Mouse (Mus musculus) c-Kit-negative CD71-positive TER-119-positive erythroid progenitor cells, embryonic 14.5 days (primary cell): ENCODE results near the gene Sipa1l2.

Source experiments
- DNase-seq: peaks from one replicate; pipeline ENCODE4 v3.0.0-alpha.2; 2013; ENCODE audit warnings: low read depth, low spot score

Gene Sipa1l2

DNA sequence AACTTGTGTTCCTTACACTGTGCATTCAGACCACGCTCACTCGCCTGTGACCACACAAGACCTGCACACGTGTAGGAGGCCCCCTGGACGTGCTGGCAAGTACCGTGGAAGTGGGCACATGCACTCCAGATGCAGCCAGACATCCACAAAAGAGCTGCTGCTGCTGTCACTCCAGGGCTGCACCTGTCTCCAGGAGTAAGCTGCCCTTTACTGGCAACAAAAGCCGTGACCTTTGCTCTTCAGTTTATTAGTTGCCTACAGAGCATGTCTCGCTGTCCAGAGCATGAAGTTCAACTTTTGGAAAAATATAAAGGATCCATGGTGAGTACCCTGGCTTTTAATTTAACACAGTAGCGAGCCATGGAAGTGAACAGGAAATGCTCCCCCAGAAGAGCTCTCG is 98.2 kb downstream of the Sipa1l2 start:
- no peak for DNase-seq

DNA sequence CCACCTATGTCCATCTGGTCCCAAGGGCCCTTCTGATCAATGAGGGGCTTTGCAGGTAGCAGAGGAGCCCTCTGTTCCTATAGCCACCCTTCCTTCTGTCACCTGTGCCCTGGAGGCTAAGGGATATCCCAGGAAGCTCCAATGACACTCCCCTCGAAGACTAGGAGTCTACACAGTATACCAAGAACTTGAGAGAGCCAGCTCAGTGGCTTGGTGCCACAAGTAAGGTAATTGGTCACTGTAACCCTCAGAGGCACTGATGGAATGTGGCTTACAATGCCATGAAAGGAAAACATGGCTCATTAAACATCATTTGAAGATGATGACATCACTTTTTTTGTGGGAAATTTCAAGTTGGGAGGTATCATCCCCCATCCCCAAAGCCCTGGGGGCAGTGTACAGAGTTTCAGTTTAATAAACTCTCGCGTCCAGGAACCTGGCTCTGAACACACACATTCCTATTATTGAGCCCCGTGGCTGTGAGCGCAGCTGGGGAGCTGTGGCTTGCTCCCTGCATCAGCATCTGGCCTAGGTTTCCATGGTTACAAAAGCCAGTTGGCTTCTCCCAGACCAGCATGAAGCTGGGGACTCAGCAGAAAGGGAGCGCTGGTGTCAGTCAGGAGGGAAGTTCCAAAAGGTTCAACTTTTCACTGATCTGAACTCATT is 104.3 kb downstream of the Sipa1l2 start:
- no peak for DNase-seq

DNA sequence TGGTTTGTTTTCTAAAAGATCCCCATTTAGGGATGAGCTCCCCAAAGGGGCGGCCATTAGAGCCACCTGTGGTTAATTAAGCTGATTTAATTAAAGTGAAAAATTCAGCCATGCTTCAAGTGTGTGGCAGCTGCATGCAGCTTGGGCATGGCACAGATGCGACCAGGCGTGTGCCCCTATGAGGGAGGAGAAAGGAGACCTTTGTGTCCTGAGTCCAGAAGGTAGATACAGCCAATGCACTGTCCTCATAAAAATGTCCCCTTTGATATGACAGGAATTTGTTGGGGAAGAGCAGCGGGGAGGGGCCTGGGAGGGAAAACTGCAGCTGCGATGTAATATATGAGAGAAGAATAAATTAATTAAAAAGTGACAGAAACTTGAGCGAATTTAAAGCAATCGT is 106.7 kb downstream of the Sipa1l2 start:
- DNase-seq, result no peak

DNA sequence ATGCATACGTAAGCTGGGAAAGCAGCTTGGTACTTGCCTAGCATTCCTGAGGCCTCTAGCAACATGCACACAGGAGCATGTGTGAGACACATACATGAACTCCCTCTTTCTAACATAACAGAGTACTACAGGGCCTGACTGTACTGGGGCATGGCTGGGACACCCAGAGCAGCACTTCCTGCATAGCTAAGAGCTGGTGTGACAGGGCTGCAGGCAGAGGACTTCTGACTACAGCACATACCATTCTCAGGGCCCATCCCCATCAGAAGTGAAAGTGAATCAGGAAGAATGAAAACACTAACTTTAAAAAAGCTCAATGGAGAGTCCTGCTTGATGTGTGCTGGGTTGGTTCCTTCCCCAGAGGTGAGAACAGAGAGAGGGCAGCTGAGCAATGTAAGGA is 108.1 kb downstream of the Sipa1l2 start:
- no peak for DNase-seq

DNA sequence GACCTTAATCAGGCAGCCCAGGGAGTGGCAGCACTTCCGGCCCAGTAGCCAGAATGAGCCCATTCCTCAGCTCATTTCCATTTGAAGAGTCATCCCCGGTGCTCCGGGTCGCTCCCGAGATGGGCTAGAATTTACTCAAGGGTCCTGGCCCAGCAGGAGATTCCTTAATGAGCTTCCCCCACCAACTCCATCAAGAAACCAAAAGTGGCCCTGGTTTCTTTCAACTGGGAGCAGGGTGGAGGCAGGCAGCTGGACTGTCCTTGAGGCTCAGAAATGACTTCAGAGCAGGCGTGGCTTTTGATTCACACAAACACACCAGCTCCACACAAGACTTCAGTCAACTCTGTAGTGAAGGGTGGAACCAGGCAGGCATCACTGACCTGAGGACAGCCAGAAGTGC is 109.0 kb downstream of the Sipa1l2 start:
- no peak for DNase-seq

DNA sequence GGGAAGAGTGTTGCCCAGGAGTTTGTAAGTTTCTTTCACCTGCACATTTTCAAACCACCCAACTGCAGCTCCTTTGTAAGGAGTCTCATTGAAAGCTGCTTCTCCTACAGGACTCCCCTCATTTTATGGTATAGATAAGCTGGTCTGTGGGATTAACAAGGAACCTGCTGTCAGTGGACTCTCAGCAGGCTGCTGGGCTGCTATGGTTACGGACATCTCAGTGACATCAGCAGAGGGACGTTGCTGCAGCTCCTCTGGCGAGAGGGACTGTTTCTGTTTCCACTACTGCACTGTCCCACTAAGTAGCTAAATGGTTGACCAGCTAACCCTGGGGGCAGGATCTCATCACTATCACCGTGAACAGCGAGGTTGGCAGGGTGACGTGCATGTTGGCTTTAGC is 120.6 kb downstream of the Sipa1l2 start:
- DNase-seq, result no peak

DNA sequence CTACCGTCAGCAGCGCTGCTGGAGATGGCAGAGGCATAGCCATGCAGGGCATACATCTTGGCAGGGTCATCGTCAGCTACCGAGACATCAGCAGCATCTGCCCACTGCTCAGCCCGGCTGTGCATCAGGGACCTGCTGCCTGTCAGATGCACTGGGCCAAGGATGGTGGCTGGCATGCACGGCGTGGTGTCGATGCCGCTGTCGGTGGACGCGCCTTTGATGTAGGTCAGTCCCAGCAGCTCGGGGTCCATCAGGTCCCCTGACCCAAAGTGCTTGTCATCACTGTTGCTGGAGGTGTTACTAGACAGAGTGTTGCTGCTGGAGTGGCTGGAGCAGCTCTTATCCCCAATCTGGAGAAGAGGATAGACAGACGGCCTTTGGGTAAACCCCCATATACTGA is 122.1 kb downstream of the Sipa1l2 start:
- DNase-seq, result no peak

DNA sequence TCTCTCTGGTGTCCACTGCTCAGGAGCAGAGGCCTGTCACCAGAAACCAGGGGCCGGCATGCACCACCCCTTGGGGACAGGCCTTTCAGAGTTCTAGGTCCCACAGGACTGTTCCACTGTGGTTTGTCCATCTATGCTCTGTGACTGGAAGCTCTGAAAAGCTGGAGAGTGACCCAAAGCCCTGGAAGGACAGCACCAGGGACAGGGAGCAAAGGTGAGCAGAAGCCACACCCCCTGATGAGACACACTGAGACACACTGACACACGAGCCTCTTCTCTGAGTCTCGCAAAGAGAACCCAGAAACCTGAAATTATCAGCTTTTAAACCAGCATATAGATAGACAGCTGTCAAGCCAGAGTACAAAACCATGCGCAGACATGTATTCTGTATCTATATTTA is 123.4 kb downstream of the Sipa1l2 start:
- DNase-seq, result no peak

DNA sequence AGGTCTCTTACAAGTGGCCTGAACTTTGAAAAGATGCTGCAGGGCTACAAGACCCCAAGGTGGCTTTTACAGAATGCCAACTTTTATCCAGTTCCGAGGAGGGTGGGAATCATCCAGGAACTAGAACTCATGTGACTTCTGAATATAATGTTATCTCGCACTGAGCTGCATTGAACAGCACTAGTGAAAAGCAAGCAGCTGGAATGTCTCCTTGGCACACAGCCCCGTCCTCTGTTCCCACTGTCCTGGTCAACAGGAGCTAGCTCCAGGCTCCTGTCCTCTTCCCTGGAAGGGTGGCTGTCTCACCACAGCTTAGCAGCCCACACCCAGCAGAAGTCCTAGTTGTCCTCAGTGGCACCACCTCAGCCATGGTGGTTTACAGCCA is 124.4 kb downstream of the Sipa1l2 start:
- DNase-seq, result no peak

DNA sequence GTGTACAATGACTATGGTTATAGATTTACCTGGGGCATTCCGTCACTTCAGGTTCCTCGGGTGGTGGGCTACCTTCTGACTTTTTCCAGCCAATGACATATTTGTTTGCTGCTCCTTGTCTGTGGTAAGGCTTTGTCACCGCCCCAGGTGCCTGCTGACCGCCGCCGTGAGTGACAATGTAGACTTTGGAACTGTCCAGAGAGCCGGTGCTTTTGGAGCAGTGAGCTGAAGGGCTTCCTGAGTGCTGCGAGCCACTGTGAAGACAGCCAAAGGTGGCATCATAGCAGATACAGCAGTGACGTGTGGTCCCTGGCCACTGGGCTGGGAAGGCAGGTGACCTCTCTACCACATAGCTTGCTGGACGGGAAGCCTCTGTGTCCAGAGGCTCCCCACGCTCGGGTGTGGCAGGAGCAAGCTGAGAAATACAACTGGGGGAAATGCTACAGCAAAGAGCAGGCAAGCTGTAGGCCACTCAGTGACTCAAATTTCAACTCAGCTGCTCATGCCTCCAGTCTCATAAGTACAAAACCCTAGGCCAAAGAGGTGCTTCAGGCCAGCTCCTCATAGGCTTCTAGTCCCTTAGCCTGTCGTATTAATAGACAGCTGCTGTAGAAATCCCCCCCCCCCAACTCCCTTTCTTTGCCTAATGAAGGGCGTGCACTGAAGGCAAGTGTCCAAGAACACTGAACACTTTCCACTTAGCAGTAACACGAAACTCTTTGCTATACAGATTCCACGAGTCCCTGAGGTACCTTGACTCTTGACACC is 125.0 kb downstream of the Sipa1l2 start:
- no peak for DNase-seq

DNA sequence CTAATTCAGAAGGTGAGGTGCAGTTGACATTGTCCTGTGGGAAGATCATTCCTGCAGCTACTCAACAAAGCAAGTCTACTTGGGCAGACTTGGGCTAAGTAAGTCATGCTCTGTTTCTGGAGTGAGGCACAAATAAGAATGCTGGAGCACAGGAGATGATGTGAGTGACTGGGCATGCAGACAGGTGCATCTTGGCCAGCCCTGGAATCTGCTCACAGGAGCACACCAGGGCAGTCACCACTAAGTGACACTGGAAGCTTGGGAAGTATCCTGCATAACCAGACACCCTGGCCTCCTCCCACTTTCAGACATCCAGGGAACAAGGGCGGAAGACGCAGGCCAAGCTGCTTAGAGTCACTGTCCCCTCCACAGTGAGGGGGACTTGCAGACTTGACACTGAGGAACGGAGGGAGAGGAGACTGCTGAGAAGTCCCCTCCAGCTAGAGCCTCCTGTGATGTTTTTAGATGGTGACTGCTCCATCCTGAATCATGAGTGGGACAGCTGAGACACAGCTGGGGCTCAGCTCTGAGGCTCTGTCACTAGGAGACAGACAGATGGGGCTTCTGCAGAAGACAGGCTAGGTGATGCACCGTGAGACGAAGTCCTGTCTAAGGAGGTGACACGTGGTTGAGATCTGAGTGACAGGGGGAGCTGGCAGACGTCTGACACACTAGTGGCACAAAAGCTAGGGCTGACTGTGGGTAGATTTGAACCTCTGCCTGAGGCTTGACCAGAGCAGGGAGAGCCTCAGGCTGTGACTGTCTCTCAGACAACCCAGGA is 134.1 kb downstream of the Sipa1l2 start:
- no peak for DNase-seq

DNA sequence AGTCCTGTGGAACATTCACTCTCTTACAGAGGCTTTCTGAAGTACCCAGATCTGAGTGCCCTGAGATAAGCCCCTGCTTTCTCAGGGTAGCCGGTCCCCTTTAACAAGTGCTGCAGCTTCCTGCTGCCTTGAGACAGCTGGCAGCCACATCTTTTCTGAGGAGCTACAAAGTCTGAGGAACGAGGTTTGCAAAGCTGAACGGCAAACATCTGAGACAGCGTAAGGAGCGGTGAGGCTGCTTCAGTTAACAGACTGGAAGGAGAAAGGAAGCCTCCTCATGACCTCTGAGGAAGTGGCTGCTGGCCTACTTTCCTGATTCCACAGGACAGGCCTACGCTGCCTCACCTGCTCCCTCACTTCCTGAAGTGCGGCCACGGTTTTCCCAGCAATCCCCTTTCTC is 135.5 kb downstream of the Sipa1l2 start:
- DNase-seq, result no peak

DNA sequence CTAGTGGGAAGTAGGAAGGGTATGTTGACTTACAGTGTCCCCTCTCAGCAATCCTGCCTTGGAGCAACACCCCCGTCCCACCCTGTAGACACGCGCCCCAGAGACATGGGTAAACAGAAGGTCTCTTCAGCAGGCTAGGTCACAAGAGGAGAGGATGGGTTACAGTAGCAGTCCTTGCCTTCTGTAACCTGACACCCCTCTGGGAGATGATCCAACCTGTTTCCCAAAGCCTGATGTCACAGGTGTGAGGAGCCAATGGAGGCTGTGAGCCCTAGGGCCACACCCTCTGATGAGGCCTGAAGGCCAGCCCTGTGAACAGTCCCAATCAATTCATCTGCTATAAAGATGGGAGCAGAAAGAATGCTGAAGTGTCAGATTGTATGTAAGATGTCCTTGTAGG is 138.3 kb downstream of the Sipa1l2 start:
- DNase-seq, result no peak

DNA sequence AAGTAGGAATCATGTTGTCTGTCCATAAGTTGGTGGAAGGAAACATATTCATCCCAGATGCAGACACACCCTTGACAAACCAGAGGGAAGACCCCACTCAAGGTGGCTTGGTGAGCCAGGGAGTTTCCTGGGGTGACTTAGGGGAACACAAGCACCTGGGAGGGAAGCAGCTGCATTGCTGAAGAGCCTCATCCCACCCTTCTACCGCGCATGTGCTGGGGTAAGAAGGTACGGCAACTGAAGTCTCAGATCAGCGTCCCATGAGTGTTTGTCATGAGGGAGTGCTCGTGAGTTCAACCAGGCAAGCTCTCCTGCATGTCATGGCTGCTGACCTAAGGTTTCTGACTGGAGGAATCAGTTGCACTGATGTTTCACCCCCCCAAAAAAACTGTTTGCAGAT is 138.8 kb downstream of the Sipa1l2 start:
- no peak for DNase-seq

DNA sequence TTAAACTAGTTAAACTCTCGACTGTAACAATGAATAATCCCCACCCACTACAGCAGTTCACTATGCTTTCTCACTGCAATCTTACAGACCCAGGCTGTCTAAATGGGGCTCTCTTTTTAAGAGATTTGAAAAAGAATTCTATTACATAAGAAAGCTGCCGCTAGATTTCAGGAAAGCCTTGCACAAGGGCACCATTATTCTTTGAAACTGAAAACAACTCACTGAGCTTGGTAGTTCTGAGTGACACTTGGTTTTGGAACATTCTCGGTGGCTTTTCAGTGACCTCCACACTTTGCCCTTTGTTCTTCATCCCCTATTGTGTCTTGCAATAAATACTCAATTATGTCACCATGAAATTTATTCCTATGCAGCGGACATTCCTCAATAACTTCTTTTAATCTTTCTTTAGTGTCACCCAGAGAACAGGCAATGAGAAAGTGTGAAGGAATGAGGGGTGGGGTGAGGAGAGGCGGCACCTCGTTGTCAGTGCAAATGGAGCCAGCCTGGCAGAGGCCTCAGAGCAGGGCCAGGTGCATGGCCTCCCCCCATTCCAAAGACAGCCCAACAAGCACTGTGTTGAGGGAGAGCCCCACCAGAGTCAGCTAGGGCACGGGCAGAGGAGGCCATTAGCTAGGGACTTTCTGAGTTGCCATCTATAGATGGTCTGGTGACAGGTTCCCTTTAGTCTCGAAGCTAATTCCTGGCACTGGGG is 140.5 kb downstream of the Sipa1l2 start:
- DNase-seq, result no peak

DNA sequence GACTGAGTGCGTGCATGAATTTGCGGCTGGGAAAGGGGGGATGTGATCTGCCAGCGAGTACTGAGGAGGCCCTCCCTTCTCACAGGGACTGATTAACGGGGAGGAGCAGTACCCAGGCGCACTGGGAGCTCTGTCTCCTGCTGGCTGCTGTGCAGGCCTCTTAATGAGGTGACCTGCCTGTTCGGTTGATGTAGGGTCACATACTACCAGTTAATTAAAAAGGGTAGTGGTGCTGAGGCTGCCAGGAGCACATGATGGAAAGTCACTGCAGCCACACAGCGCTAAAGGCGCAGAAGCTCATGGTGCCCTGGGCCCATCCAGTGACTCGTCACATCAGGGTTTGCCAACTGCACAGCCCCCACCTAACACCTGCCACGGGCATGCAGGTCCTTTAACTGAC is 145.7 kb downstream of the Sipa1l2 start:
- no peak for DNase-seq

DNA sequence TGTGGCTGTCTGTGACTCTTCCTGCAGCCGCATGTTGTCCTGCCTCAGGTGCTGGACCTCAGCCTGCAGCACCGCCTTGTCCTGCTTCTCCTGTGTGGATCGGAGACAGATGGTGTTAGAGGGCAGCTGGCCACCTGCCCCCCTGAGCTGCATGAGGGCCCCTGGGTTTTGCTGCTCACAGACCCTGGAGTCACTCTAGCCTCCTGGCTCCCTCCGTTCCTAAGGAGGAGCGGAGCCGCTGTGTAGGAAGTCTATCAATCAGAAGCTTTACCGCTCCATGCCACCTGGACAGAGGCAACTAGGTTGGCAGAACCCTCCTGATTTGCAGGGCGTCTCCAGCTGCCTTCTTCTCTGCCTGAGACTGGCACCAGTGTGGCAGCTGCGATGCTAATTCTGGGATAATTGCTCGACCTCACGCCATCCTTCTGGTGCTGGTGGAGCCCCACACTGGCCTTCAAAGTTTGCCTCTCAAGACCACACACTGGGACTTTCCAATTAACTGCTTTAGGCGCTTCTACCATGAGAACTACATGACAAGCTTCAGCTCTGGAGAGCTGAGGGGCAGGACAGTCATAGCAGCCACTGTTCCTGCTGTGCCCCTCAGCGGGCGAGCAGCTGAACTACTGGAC is 150.3 kb downstream of the Sipa1l2 start:
- DNase-seq, result no peak

DNA sequence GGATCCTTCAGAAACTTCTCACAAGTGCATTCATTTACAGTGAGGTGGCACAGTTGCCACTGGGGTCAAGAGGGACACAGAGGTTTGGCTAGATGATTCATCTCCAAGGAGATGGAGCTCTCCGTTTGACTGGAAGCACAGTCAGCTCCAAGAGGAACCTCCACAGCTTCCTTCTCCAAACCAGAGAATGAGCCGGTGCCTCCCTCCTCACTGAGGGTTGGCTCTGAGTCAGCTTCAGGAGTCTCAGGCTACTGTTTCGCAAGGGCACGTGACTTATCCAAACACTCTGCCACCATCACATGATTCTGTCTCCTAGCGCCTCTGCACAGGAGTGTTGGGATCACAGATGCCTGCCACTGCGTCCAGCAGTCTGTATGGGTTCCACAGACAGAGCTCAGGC is 153.5 kb downstream of the Sipa1l2 start:
- no peak for DNase-seq

DNA sequence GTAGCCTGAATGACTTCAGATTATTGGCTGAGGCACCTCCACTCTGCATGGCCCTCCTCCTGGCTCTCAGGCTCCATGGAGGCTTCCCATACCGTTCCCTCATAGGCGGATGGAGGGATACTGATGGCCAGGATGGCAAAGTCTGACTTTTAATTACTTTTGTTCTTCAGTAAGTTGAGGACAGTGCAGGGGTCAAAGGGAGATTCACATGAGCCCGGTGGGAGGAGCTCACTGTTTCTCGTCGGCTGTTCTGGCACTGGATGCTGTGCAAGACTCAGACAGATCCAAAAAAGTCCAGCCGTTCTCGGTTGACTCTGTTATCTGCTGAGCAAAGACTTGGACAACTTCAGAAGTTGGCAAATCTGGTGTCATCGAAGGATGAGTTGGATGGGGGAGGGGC is 155.0 kb downstream of the Sipa1l2 start:
- no peak for DNase-seq

DNA sequence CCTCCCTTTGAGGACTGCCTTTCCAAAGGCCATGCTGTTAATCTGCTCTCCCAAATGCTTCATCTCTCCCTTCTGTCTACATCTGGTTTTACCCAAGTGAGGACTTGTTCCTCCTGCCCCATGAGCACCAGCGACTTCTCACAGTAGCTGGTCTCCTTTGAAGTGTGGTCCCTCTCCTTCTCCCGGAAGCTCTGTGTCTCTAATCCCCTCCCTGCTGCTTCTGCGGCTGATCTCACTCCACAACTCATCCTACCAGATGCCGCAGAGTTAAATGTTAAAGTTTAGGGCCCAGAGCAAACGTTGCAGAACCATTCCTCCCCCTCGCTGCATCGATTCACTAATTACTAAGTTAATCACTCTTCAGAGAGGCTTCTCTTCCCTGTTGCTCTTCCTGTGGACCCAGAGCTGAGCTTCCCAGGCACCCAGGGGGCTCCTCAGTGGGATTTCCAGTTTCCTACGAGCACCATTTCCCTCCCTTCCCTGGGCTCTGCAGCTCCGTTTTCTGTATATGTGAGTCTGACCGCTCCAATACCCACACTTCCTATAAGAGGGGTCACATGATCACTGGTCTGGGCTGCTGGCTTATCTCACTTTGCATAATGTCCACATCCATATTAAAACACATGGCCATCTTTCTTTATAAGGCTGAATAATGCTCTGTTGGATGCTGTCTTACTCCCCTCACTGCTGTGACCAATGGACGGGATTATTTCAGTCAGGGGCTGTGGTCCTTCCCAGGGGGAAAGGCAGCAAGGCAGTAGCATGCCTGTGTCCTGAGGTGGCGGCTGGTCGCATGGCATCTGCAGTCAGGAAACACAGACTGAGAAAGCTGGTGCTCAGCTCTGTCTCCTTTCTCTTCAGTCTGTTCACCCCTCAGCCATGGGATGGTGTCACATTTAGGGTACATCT is 156.4 kb downstream of the Sipa1l2 start:
- DNase-seq, result no peak

DNA sequence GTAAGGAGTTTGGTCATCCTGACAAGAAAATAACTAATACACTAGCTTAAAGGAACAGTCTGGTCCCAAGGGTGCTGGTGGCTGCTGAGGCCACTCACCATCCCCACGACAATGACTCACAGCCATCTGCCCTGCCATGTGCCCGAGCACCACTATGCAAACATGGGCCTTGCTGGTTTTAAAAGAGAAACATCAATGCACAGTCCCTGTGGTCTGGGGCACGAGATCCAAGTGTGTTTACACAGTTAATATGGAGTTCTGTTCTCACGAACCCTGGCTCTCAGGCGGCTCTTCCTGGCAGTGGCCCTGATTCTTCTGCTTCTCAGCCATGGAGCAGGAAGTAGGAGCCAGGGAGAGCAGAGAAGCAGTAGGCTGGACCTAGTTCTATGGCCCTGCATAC is 159.0 kb downstream of the Sipa1l2 start:
- DNase-seq, result no peak
